Mouse (Mus musculus): ENCODE data around the gene Pank2.

DNA sequence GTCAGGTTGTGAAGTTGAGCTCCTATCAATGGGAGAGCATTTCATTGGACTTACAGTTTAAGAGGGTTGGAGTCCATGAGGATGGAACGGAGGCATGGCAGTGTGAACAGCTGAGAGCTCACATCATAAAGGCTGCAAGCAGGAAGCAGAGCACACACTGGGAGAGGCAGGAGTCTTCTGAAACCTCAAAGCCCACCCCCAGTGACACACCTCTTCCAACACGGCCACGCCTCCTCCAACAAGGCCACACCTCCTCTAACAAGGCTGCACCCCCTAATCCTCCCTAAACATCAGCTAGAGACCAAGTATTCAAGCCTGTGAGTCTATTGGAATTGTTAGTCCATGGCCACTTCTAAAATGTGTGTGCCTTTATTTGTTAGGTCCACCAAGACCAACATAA is 6.6 kb upstream of the Pank2 start:
- TF ChIP-seq CTCF (IDR thresholded peaks at IDR 0.05; ENCODE audit: borderline replicate concordance, insufficient read depth, low read depth, low read length) (no peak), POLR2A (IDR thresholded peaks at IDR 0.05; ENCODE audit: borderline replicate concordance, insufficient read depth, low read length) (no peak)
